Mouse (Mus musculus): ENCODE measurements around the gene Gm49361.

GRCm38 (mm10) chr14:57706760-57707099 is 39.2 kb downstream of the Gm49361 start:
- TF ChIP-seq CTCF (conservative IDR thresholded peaks at IDR 0.05; ENCODE audit: low read length) = no peak
- no peak for TF ChIP-seq POU5F1 (IDR thresholded peaks at IDR 0.05; ENCODE audit: borderline replicate concordance, low read length)
